Mouse (Mus musculus) NIH3T3 (cell line): ENCODE measurements around the gene Map4k2.
A peak's percentile ranks its signal among the peaks of the same experiment; 100 is the strongest.

Source experiments
- DNase-seq: peaks from one replicate; pipeline ENCODE4 v3.0.0-alpha.2; 2012; ENCODE audit warnings: low read depth

Gene Map4k2

GRCm38 (mm10) chr19:6315573-6315972 lies 25.4 kb upstream of the Map4k2 start:
- no peak for DNase-seq

GRCm38 (mm10) chr19:6318145-6318544 lies 22.8 kb upstream of the Map4k2 start:
- DNase-seq = no peak

GRCm38 (mm10) chr19:6321358-6321757 lies 19.6 kb upstream of the Map4k2 start:
- no peak for DNase-seq

DNA sequence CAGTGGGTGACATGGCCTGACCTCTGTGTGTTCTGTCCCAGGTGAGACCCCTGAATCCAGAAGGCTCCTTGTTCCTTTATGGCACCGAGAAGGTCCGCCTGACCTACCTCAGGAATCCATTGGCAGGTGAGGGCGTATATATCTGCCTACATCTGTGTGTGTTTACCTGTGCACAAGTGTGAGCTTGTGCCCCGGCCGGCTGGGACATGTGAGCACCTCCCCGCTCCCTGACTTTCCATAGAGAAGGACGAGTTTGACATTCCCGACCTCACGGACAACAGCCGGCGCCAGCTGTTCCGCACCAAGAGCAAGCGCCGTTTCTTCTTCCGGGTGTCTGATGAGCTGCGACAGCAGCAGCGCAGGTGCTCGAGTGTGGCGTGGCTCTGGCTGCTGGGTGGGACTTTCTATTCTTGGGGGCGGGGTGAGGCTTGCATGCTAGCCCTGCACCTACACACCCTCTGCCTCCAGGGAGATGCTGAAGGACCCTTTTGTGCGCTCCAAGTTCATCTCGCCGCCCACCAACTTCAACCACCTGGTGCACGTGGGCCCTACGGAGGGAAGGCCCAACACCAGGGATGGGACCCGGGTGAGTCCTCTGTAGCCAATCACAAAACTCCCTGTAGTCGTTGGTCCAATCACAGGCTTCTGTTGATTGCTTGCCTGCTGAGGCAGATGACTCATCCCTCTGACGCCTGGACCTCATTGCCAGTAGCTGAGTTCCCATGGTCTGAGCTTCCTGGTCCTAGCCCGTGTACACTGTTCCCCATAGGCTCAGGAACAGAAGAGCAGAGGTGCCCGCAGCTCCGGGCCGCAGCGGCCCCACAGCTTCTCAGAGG lies 18.9 kb upstream of the Map4k2 start:
- peak; percentile 77 for DNase-seq

DNA sequence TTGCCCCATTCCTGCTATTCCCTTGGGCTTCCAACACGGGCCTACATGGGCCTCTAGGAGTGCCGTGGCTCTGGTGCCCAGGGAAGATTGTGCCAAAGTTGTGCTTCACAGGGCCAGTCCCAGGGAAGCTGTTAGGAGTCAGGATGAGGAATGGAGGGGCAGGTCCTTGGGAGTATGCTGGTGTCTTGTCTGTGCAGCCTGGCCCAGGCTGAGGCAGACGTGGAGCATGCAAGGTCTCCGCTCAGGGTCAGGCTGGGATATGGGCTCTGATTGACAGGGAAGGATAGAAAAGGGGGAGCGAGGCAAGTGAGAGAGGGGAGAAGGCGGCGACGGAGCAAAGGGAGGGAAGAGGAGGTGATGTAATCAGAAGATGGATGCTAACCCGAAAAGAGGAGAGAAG lies 16.2 kb upstream of the Map4k2 start:
- no peak for DNase-seq

DNA sequence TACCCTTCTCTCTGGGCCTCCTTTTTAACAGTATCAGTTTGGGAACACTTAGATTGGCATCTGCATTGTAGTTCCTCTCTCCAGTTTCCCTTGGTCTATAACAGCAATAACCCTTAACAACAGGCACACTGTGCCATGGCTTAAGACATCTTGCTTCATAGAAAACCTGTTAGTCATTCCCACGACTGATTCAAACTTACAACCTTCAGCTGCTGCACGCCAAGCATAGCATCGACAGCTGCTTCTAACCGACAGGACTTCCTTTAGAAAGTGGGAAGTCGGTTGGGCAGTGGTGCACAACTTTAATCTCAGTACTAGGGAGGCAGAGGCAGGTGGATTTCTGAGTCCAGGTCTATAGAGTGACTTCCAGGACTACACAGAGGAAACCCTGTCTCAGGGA lies 9.8 kb upstream of the Map4k2 start:
- peak; percentile 73 for DNase-seq

DNA sequence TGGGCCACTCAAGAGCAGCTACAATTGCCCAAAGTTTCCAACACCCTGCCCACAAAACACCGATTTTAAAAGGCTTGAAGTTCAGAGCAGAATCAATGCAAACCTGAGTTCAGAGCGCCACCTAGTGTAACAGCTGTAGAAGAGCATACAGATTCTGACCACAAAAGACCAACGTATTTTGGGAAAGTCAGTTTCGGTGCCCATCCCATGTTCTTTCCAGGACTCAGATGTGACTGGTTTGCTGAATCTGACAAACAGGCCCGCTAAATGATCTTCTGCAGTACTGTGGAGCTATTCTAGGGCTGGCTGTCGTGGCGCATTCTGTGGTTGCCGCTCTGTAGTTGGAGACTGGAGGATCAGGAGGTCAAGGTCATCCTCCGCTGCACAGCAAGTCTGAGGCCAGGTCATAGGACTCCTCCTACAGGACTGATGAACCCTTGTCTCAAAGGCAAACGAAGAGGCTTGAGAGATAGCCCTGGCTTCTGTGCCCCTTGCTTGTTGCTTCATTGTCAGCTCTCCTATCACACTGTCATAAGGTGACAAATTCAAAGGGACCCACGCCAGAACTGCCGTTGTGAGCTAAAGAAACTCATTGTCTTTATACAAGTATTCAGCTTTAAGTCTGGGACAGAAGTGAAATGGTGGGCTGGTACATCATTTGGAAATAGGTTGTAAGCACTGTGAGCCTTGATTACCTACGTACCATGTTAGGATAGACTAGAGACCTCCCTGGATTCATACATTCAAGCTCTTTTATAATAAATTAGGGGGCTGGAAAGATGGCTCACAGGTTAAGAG lies 9.0 kb upstream of the Map4k2 start:
- DNase-seq = peak; percentile 89

DNA sequence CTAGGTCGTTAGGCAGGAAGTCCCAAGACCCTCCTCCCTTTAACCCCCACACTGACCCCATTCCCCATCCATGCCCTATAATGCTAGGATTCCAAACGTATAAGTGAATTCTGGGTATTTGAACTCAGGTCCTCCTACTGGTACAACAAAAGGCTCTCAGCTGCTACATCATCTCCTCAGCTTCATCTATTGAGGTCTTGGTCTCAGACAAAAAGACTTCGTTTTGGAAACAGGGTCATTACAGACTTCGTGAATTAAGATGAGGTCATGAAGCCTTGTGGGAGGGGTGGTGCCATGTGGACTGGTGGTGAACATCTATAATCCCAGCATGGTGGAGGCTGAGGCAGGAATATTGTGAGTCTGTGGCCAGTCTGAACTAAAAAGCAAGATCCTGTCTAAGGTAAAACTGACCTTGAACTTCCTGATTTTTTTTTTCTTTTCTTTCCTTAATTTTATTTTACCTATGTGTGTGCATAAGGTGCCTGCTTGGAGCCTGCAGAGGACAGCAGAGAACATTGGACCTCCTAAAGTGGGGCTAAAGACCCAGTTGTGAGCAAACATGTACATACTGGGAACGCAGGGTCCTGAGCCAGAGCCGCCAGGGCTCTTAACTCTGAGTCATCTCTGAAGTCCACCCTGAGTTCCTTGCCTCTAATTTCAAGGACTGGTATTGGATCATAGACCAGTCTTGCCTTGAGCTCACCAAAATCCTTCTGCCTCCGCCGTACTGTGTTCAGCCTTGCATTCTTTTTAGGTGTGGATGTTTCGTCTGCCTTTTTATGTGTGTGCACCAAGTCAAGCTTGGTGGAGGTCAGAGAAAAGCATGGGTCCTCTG lies 7.0 kb upstream of the Map4k2 start:
- DNase-seq = peak; percentile 53

DNA sequence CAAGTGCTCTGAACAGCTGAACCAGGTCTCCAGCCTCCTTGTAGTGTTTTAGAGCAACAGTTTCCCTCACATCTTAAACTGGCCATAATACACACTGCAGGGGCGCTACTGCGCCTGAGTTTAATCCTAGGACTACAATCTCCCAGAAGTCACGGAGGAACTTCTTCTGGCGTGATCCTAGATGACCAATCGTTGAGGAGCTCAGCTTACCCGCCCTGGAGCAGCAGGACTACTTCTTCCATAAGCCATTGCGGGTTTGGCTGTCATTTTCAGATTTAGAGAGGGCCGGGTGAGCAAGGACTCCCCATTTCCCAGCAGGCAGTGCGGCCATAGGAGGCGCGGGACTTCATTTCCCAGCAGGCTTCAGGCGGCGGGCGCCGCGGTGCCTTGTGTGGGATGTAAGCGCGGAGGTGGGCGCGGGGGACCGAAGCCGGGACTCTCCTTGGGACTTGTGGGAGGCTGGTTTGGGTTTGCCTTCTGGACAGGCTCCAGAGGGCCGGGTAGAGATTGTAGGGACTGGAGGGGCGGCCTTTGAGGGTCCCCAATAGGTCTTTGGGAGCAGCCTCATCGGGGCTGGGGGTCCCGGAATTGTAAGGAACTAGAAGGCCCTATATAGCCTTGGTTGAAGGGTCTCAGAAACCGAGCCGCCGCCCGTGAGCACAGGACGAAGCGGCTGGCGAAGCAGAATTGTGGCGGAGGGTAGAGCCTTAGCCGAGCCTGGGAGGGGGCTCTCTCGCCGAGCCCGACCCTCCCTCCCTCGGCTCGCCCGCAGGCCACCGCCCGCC lies 6.1 kb upstream of the Map4k2 start, which contains the start of gene Men1:
TSS of gene Men1 (plus strand) at position 307 of the 785 bp plus-strand sequence.
- DNase-seq = peak; percentile 98

GRCm38 (mm10) chr19:6335458-6335827 lies 5.5 kb upstream of the Map4k2 start:
- DNase-seq = peak; percentile 37

DNA sequence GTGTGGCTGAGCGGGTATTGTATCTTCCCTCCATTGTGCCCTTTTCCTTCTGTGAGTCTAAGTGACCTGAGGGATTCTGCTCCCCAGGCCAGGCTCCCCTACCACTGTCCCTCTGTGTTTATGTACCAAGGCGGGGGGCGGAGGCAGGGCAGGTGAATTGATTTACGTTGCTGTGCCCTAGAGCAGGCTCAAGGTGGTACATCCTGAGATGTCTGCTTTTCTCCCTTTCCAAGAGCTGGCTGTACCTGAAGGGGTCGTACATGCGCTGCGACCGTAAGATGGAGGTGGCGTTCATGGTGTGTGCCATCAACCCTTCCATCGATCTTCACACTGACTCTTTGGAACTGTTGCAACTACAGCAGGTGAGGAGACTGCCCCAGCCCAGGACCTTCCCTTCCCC lies 4.0 kb upstream of the Map4k2 start:
- DNase-seq = no peak

DNA sequence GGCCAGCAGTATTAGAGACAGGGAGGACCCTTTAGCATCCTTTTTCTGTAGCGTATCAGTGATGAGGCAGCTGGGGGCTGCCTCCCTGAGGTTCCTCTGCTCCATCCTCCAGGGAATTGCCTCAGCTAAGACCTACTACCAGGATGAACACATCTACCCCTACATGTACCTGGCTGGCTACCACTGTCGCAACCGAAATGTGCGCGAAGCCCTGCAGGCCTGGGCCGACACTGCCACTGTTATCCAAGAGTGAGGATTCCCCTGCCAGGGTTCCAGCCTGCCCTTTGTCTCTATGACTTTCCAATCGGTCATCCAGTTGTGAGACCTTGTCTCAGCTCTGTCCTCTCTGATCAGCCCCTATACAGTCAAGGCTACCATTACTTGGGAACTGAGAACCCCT lies 2.8 kb upstream of the Map4k2 start:
- no peak for DNase-seq

- DNase-seq = no peak
Observed at GRCm38 (mm10) chr19:6338716-6339115, 2.2 kb upstream of the Map4k2 start.

- DNase-seq = no peak
Observed at GRCm38 (mm10) chr19:6339191-6339590, 1.7 kb upstream of the Map4k2 start.

- no peak for DNase-seq
Observed at GRCm38 (mm10) chr19:6339890-6340504, 938 bp upstream of the Map4k2 start.

- DNase-seq = no peak
Observed at GRCm38 (mm10) chr19:6341453-6342077, 630 bp downstream of the Map4k2 start.

- DNase-seq = no peak
Observed at GRCm38 (mm10) chr19:6342276-6342933, 1.5 kb downstream of the Map4k2 start.

GRCm38 (mm10) chr19:6343066-6343925 lies 2.4 kb downstream of the Map4k2 start:
- DNase-seq = no peak

- no peak for DNase-seq
Observed at GRCm38 (mm10) chr19:6343996-6344395, 3.1 kb downstream of the Map4k2 start.
